Mouse (Mus musculus): ENCODE results near the gene Trak1.

The Trak1 gene

DNA sequence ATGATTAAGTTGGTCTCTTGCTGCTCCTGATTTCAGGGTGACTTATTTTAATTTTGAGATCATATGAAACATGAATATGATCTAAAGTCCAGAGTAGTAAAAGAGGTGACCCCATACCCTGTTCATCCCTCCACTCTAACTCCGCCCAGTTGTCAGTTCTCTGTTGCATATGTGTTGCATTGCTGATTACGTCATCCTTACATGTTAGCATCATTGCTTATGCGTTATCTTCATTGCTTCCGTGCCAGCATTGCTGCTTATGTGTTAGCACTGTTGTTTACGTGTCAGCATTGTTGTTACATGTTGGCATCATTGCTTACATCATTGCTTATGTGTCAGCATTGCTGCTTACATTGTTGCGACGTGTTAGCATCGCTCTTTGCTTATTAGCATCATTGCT lies 51.8 kb downstream of the Trak1 start:
- no peak for DNase-seq

DNA sequence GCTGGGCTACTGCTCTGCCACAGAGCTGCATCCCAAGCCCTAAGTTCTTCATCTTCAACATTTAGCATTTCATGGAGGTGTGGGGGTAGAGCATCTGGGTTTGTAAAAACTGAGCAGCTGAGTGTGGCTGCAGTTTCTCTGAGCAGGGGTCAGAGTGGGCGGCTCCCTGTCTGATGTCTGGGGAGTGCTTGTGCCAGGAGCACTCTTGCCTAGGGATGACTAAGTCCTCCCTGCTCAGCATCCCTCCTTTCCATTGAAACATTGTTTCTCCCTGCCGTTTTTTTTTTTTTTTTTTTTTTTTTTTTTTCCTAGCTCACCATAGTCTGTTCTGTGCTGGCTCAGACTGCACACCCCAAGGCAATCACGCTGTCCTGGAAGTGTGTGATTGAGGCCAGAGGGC lies 53.3 kb downstream of the Trak1 start:
- DNase-seq: no peak

DNA sequence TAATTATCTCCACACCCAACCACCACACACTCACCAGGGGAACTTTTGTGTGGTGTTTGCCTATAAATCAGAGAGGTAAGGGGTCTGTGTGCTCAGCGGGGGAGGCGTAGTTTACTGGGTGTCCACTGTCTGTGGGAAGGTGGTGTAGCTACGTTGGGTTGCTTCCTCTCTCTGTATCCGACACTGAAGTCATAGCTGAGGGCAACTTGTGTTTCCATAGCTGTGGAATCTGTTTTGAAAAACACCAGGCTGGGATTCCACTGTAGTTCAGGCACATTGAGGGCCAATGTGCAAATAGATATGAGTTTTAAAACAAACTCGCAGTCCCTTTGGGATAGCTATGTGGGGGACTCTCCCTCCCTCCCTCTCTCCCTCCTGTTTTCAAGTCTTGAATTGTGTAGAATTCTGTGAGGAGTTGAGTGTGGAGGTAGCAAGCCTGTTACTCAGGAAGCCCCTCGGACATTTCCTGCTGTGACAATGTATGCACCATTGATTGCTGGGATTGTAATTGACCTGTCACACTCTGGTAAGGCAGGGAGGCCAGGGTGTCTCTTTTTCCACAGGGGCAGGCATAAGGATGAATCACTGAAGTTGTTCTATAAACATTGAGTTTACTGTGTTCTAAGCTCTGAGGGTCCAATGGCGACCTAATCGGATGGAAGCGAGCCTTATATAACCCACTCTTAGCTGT lies 54.2 kb downstream of the Trak1 start:
- no peak for DNase-seq

DNA sequence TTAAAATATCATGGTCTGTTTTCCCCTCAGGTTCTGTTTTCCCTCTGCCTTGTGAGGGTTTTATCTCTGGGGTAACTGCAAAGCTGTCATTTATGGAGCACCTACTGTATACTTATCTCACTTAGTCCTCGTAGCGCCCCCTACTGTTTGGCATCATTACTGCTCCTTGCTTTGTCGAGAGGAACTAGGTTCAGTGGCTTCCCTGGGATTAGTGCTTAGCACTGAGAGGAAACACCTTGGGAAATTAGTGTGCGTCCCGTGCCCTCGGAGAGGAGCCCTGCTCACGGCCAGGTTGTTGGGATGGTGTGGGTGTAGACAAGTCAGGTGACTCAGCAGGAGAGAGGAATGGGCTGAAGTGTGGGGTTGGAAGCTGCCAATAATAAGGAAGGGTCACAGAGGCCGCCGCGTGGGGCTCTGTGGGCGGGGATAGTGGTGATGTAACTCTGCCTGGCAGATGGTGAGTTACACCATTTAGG lies 54.9 kb downstream of the Trak1 start:
- DNase-seq: peak; percentile 57

DNA sequence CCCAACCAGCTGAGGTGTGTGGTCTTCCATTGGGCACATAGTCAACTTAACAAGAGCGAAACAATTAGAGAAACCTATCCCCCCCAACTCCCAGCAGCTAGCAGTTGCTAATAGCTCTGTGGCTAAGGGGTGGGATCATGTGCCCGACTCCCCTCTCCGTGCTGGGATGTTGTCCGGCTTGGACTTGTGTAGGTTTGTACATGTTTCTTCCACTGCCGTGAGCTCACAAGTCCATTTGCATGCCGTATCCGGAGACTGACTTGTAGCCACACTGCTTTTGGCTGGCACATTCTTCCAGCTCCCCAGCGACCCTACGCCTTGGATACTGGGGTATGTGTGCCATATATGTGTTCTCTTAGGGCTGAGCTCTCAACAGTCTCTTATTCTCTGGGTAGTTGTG lies 55.4 kb downstream of the Trak1 start:
- DNase-seq: no peak

DNA sequence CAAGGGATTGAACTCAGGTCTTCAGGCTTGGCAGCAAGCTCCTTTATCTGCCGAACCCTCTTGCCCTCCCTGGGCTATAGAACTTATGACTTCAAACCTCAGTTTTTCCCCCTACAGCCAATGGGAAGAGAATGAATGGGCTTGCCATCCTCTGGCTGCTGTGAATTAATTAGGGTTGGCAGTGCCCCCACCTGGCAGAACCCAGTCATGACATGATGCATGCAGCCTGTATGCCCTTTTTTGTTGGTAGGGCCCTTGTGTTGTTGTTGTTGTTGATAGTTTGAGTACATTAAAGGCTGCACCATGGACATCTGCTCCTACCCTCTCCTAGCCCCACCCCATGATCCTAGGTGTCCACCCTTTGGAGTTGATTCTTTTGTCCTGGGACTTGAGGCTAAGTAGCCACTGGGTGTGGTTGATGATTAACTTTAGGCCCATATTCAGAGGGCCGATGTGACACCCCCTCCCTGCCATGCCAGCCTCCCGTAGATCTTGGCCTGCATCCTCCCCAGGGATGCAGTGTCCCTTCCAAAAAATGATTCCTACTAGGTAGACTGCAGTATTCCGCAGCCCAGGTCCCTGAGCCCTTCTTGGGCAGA lies 57.6 kb downstream of the Trak1 start:
- peak; percentile 61 to 68 for DNase-seq

DNA sequence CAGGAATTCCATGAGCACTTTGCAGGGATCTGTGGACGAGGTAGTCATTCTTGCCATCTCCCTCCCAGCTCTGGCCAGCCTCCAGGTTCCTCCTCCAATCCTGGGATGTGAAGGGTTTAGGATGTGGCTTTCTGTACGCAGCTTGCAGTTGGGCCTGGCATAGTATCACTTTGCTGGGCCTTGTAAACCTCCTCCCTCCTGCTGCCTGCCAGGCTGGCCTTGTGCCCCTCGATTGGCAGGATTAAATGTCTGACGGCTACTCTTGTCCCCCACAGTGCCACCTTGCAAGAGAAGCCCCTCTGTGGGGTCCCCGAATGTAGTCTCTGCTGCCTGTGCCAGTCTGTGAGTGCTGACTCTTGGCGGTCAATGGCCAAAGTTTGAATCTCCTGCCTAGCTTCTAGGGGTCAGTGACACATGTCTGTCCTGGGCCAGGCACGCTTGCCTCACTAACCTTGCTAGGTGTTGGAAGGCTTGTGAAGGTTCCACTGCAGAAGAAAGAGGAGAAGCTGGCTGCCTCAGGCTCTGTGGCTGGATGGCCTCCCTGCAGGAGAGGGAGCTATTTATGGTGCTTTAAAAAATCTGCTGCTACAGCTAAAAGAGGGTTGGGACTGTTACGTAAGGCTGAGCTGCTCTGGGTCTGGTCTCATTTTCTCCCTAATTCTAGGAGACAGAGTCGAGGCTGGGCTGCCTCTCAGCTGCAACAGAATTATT lies 58.3 kb downstream of the Trak1 start:
- peak; percentile 67 to 74 for DNase-seq

DNA sequence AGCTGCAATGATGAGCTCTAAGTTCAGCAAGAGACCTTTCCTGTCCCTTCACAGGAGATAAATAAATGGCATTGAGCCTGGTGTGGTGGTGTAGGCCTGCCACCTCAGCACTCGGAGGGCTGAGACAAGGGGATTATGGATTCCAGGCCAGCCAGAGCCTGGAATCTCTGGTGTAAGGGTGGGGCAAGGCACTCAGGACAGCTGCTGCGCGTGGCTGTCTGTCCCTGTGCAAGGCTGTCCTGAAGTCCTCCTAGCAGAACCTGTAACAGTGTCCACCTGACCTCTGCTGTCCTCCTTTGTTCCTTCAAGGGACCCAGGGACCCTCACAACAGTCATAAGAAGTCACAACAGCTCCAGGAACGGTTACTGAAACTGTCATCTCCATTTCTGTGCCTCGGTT lies 59.8 kb downstream of the Trak1 start:
- DNase-seq: no peak

DNA sequence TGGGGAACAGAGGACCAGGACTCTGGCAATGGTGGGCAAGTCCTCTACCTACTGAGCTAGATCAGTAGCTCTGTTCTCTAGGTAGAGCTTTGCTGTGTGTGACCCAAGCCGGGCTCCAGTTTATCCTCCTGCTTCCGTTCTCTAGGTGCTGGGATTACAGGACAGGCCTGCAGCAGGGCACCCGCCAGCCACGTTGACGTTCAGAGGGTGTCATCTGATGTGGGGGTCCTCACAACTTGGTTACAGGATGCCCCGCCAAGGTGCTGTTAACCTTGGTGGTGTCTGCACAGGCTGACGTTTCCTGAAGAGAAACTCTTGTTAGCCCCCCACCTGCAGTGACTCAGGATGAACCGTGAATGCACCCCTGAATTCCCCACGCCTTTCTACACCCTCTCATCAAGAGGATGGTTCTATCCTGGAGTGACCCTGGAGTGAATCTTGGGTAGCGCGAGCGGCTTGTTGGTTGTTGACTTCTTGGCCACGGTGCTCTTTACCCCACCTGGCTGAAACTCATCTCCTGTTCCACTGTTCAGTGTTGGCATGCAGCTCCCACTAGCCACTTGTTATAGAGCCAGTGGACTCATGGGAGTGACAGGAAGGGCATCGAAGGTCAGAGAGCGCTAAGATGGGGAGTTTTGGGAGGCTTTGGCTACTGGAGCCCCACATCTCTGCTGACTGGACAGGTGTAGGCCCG lies 60.4 kb downstream of the Trak1 start:
- DNase-seq: no peak

DNA sequence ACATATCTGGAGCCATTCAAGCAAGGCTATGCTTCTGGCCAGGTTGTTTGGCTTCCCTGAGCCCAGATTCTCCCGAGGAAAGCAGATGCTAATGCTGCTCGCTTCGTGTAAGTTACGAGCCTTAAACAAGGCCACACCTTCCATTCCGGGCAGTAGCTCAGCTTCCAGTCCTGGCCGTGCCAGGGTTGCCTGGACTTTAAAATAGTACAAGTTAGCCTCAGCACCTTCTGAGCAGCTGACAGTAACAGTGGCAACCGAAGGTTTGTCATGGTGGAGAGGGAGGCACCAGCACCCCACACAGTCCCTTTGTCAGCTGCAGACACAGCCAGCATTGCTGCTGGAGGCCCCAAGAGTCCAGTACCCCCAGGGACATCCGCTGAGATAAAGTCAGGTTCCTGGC lies 61.1 kb downstream of the Trak1 start:
- DNase-seq: no peak

DNA sequence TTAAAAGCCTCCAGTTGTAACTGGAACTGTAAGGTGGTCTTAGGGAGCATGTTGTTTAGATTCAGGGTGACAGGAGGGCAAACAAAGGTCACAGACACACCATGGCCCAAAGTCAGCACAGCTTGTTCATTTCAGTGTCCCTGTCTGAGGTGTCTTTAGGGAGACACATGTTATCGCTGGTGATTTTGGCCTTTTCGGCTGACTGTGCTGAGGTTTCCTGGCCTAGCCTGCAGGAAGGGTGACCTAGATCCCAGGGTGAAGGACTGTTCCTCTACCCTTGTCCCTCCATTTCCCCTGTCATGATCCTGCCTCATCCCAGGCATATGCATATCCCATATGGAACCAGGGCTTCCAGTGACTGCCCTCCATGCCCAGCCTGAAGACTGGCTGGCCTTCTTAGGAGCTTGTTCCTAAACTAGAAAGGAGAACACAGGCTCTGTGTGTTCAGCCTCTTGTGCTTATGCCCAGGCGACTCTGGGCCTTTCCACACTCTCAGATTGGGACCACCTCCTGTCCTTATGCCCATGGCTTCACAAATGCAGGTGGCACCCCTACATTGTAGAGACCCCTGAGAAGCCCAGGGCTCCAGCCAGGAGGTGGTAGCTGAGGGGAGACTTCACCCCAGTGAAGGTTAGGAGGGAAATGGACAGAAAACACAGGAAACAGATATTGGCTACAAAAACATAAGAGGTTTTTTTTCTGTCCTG lies 62.1 kb downstream of the Trak1 start:
- no peak for DNase-seq

DNA sequence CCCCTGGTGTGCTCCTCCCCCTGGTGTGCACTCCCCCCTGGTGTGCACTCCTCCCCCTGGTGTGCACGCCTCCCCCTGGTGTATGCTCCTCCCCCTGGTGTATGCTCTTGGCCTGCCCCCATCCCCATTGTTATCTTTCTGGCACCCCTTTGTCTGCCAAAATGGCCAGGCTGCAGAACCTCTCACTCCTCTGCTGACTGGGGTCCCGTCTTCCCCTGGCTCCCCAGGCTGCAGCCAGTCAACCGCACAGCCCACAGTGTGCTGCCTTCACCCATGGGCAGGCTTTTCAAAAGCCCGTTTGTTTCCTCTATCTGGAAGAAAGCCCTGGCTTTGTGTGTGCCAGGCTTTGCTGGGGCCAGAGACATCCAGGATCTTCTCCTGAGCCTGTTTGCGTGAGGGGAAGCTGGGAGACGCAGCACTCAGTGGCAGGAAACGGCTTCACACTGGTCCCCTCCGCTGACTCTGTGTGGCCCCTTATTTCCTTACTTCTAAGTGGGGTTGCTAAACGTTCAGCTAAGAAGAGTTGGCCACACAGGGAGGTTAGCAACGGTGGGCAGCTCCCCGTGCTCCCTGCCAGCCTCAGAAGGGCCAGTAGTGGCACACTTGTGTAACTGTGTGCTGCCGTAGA lies 63.1 kb downstream of the Trak1 start:
- DNase-seq: peak; percentile 70 to 73

DNA sequence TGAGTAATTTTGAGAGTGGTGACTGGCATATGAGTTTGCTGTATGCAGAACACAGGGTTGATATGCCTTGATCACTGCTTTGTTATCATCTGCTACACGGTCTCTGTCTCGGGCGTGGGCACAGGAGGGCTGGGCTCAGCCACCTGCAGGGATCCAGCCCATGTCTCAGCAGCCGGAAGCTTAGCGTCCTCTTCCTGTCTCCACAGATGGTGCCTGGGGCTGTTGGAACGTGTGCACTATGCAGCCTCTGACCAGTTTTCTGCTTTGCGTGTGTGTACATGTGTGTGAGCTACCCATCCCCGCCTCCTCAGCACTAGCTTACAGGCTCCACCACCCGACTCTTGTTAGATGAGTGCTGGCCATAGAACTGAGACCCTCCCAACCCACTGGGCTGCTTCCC lies 63.7 kb downstream of the Trak1 start:
- DNase-seq: peak; percentile 50 to 61

DNA sequence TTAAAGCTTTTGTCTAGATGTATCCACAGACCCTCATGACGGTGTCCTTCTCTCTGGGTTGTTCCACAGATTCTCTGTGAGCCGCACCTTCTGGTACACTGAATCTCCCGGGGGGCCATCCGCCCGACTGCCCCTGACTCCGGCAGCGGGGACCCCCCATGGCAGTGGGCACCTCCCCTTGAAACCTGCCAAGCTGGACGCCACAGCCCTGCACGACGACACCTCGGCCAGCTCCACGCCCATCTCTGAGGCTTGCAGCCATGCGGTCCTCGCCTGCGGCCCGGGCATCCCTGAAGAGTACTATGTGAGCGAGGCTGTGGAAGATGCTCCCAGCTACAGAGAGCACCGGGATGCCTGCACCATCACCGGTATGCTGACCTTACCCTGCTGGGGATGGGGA lies 66.6 kb downstream of the Trak1 start:
- no peak for DNase-seq

DNA sequence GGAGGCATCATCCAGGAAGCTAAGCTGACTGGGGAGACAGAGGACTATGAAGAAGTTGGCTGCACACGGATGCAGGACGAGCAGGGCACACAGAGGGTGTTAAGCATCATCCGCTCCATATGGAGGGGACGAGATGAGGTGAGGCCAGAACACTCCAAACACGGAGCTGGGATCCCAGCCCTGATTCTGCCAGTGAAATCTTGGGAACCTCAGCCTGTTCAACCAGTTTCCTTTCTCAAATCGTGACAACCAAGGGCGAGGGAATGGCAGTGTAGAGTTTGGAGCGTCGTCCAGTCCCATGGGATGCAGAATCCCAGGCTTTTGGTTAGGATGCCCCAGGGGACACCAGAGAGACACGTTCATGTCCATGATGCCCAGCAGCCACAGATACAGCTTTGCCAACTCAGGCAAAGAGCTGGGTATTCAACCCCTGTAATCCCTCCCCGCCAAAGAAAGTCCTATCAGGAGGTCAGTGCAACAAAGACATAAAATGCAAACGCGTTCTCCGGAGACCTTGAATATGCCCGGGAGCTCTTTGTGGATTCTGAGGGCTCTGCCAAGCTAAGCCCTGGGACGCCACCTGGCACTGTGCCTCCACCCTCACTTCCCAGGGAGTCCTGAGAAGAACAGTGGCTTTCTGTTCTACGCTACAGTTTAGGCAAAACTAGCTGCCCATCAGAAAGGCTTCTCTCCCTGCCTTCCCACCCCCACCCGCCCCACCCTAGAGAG lies 69.0 kb downstream of the Trak1 start:
- DNase-seq: peak; percentile 64 to 69

DNA sequence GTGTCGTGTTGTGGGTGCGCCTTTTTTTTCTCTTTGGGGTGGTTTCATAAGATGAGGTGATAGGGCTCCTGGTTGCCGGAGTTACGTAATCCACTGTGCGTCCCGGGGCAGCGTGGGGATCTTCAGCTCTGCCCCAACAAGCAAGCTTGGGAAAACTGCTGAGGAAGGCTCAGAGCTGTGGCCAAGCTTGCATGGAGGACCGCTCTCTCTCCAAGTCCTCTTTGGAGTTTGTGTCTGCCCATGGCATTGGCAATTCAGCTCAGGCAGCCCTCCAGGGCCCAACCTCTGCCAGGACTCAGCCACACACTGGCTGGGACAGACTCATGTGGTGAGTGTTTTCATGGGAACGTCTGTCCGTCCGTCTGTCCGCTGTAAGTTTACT lies 69.6 kb downstream of the Trak1 start:
- DNase-seq: peak; percentile 49 to 56

DNA sequence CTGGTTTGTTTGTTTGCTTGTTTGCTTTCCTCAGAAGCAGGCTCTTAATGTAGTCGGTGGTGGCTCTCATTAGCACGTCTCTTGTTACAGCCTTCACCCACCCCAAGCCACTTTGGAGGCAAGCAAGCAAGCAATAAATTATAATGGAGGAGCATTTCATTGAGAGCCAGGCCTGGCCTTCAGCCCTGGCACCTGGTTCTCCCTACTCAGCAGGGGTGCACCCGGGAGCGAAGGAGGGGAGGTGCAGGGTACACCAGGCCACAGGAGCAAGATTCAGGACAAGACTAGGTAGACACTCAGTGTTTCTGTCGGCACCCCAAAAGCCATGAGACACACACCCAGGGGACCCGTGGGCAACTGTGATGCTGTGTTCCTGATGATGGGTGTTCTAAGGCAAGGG lies 72.3 kb downstream of the Trak1 start:
- peak; percentile 48 to 60 for DNase-seq

DNA sequence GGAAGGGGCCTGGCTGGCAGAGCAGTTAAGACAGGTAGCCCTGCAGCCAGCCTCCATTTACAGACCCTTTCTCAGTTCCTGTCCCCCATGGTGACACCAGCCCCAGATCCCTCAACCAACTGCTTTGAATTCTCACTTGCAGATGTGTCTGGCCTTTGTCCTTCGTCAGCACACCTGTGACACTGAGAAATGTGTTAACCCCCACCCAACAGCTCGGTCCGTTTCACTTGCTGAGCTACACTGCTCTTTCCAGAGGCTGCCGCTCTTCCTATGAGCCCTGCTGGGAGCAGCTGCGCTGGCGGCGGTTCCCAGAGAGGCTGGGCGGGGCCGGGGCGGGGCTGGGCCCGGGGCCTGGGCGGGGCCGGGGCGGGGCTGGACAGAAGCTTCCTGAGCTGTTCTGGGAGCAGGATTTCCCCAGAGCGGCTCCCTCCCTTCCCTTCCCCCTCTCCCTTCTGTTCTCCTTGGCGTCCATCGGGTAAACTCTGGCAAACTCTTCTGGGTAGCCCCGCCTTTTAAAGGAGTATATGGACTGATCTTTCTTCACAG lies 74.1 kb downstream of the Trak1 start:
- peak; percentile 74 to 76 for DNase-seq

DNA sequence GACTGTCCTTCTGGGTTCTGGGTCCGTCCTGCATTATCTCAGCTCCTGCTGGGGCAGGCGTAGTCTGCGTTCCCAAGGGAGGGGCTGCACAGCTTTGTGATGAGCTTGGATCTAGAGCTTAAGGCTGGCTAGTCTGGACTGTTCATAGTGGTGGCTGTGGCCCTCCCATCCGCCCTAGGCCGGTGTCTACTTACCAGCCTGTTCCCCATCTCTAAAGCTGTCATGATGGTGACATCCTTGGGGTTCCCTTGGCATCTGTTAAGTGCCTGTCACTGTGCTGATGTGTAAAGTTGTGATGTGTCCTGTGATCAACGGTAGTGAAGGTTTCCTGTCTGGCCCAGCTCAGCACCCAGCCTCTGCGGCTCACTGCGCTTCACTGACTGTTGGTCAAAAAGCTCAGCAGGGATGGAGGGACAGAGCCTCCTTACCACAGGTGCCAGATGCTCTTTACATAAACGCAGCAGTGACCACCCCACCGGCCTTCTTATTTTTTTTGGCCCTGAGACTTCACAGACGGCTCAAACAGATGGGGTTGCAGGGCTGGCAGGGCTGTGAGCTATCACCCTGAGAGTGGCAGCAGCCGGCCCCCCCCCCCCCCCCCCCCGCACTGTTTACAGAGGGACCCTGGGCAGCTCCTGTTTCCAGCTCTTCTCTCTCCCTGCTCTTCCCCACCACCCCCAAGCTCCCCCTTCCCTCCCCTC lies 74.8 kb downstream of the Trak1 start:
- DNase-seq: peak; percentile 46

DNA sequence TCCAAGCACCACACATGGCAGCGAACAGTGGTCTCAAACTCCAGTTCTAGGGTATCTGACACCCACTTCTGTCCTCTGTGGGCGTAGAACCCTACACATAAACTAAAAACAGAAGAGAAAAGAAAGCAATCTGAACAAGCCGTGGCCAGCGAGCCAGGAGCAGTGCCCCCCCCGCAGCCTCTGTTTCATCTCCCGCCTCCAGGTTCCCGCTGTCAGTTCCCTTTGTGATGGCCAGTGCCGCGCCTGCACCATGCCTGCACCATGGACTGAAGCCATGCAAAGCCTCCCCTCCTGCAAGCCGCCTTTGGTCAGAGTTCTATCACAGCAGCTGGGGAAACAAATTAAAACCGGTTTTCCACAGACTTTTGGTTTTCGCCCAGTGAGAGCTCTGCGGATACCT lies 75.8 kb downstream of the Trak1 start:
- DNase-seq: peak in 1 of 2 experiments; percentile 26

DNA sequence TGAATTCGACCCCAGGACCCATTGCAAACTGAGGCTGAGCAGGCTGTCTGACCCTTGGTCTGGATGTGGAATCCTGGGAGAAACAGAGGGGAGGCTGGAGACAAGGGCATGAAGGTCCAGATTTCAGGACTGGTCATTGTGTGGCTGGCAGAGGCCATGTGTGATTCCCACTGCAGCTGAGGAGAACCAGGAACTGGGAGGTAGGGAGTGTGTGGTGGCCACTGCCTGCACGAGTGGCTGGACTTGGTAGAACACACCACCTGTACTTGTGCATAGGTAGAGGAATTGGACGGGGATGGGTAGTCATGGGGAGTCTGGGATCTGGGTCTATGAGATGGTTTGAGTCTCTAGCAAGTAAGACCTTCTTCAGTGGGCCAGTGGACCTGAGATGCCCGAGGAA lies 76.2 kb downstream of the Trak1 start:
- no peak for DNase-seq
